Mouse (Mus musculus) layer of hippocampus, postnatal 25 days (tissue): Measurements from ENCODE around the gene Eml1. TPM values are rescaled to one million over a fixed set of nuclear protein-coding genes. Genes with fewer than 3 reads are reported as not detected.

Experiments
- DNase-seq, 2 experiments: peaks; one replicate each; pipeline ENCODE4 v3.0.0; 2022; ENCODE audit warnings: mixed read lengths in 2 of 2, low spot score in 1 of 2; ENCODE audit errors: extremely low spot score in 1 of 2
- total RNA-seq, 2 experiments: library from RNA; stranded (reverse); gene quantifications; 2 replicates each; pipeline ENCODE4 v1.2.3; 2021

The Eml1 gene
- total RNA-seq: 10 to 100 TPM; 48.3 to 49.7 TPM

- DNase-seq: no peak
Measured at GRCm38 (mm10) chr12:108370596-108371428, at the start of gene Eml1. Gene Eml1 (plus strand): TSS chr12:108370957.

GRCm38 (mm10) chr12:108326401-108326800, 44.4 kb upstream of the Eml1 start:
- DNase-seq: no peak

- DNase-seq: peak; percentile 67 to 87
Measured at GRCm38 (mm10) chr12:108327889-108328491, 42.8 kb upstream of the Eml1 start.

GRCm38 (mm10) chr12:108333056-108333455, 37.7 kb upstream of the Eml1 start:
- peak; percentile 75 to 83 for DNase-seq

- DNase-seq: no peak
Measured at GRCm38 (mm10) chr12:108333481-108333882, 37.3 kb upstream of the Eml1 start.

GRCm38 (mm10) chr12:108333895-108334445, 36.8 kb upstream of the Eml1 start, which contains the start of gene Cyp46a1:
Gene Cyp46a1 (plus strand): TSS chr12:108334381.
- peak; percentile 98 to 99 for DNase-seq

GRCm38 (mm10) chr12:108334529-108334928, 36.2 kb upstream of the Eml1 start:
- DNase-seq: peak in 1 of 2 experiments; percentile 25

GRCm38 (mm10) chr12:108338572-108339190, 32.1 kb upstream of the Eml1 start:
- peak in 1 of 2 experiments; percentile 49 for DNase-seq

GRCm38 (mm10) chr12:108348151-108348550, 22.6 kb upstream of the Eml1 start:
- DNase-seq: no peak

GRCm38 (mm10) chr12:108349026-108349425, 21.7 kb upstream of the Eml1 start:
- peak in 1 of 2 experiments; percentile 31 for DNase-seq

GRCm38 (mm10) chr12:108350931-108351330, 19.8 kb upstream of the Eml1 start:
- DNase-seq: no peak

- no peak for DNase-seq
Measured at GRCm38 (mm10) chr12:108352371-108353136, 18.2 kb upstream of the Eml1 start.

GRCm38 (mm10) chr12:108354284-108354683, 16.5 kb upstream of the Eml1 start:
- no peak for DNase-seq

GRCm38 (mm10) chr12:108355271-108355670, 15.5 kb upstream of the Eml1 start:
- no peak for DNase-seq

GRCm38 (mm10) chr12:108355986-108356385, 14.8 kb upstream of the Eml1 start:
- DNase-seq: no peak

- DNase-seq: peak; percentile 82 to 94
Measured at GRCm38 (mm10) chr12:108363796-108364195, 7.0 kb upstream of the Eml1 start.

GRCm38 (mm10) chr12:108365340-108365739, 5.4 kb upstream of the Eml1 start:
- DNase-seq: no peak

- DNase-seq: no peak
Measured at GRCm38 (mm10) chr12:108365868-108366267, 4.9 kb upstream of the Eml1 start.

GRCm38 (mm10) chr12:108367909-108368308, 2.8 kb upstream of the Eml1 start:
- DNase-seq: no peak

- DNase-seq: no peak
Measured at GRCm38 (mm10) chr12:108368921-108369320, 1.8 kb upstream of the Eml1 start.
